ENCODE assay signal across 9 mouse cellular contexts in the genomic region with DNA sequence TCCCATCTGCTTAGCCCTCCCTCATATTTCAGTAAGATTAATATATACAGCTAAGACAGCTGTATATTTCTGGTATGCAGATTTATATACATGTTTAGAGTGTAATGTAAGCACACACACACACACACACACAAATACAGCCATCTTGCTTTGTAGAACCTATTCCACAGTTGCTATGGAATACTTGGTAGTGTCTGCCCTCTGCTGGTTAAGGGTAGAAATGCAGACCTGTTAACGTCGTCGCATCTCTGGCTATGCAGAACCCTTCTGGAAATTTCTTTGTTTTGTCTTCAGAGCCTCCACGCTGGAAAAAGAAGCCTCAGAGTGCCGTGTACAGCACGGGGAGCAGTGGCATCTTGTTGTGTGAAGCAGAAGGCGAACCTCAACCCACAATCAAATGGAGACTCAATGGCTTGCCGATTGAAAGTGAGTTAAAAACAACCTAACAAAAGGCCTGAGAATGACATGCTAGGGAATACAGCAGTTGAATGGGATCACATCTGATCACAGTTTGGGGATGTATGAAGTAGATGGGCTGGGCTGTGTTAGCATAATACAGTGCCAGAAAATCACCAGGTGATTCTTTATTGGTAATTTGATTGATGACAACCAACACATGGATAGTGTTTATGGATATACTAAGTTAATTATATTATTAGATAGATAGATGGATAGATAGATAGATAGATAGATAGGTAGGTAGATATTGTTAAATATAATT.
DNase-seq lines count a peak whose midpoint lies in the region; ATAC-seq and TF ChIP-seq lines count a peak whose summit lies in the region.
"Had no signal": no experiment of that assay in that cellular context is flagged by ENCODE, and none has a peak within 500 bp of the region (broad histone marks: within the 10 kb centered on the region; RNA-seq: fewer than 3 reads in every experiment).

No protein-coding gene starts in this region.

- TF ChIP-seq EP300 in MEL (IDR thresholded peaks at IDR 0.05; ENCODE audit: low read depth in 1 of 2, low read length in 2 of 2): no peak

- no peaks in the 10 kb centered on the region for H3K79me2 ChIP-seq in MEL (ENCODE audit: control insufficient read depth, insufficient read depth, low read length, poor library complexity)

- H3K4me1 ChIP-seq in MEL (ENCODE audit: control insufficient read depth in 1 of 2, insufficient read depth in 2 of 2, low read length in 2 of 2): no peaks in the 10 kb centered on the region
- H3K4me1 ChIP-seq in hindbrain, embryonic 14.5 days (replicated peaks; ENCODE audit: control insufficient read depth, insufficient read depth, low read length): no peaks in the 10 kb centered on the region; the same call in 1 of the 2 replicates
- H3K4me1 ChIP-seq: liver, embryonic 15.5 days had no signal

- DNase-seq in MEL (ENCODE audit: low read depth, low spot score): peak; percentile 49
- DNase-seq in adrenal gland, postnatal 36 days: peak; percentile 56 to 58
- DNase-seq in hindbrain, embryonic 14.5 days (ENCODE audit: low spot score): peak; percentile 95
- DNase-seq in layer of hippocampus, postnatal 10 days (ENCODE audit: low spot score in 2 of 2): peak; percentile 78 to 83
- DNase-seq in lung, postnatal 25 days (ENCODE audit: low spot score): peak; percentile 26
- peak; percentile 49 for DNase-seq in retina, postnatal 7 days (ENCODE audit: low read depth, low spot score)
- peak; percentile 14 for DNase-seq in yolk sac, embryonic 10.5 days (ENCODE audit: low spot score)

- 16% methylated on average over 8 of the region's 8 CpGs for WGBS in hindbrain, embryonic 14.5 days

- 0 out of 2 replicates have a peak, but pooled peaks have one; percentile 54 for ATAC-seq in erythroid progenitor cell, adult 5-6 weeks (replicated peaks; ENCODE audit: low FRiP score, poor library complexity, severe bottlenecking)
- ATAC-seq in hindbrain, embryonic 14.5 days (ENCODE audit: low FRiP score): peak; percentile 65

- no peak overlapping the region for H3K4me2 ChIP-seq in hindbrain, embryonic 14.5 days (replicated peaks)
- H3K4me2 ChIP-seq: liver, embryonic 15.5 days had no signal

- no peaks in the 10 kb centered on the region for H3K9me3 ChIP-seq in MEL (replicated peaks; ENCODE audit: insufficient read depth, low read length)
- no peaks in the 10 kb centered on the region for H3K9me3 ChIP-seq in hindbrain, embryonic 14.5 days (ENCODE audit: control insufficient read depth, low read length)
- H3K9me3 ChIP-seq: liver, embryonic 15.5 days had no signal

- no peak overlapping the region for H3K4me3 ChIP-seq in MEL (ENCODE audit: control insufficient read depth in 1 of 2, insufficient read depth in 1 of 2, low read depth in 2 of 2, low read length in 2 of 2)
- no peak overlapping the region for H3K4me3 ChIP-seq in hindbrain, embryonic 14.5 days (replicated peaks; ENCODE audit: low read length)
- H3K4me3 ChIP-seq: liver, embryonic 15.5 days had no signal

- H3K36me3 ChIP-seq in MEL (ENCODE audit: control insufficient read depth in 1 of 2, insufficient read depth in 2 of 2, low read length in 2 of 2): no peaks in the 10 kb centered on the region
- H3K36me3 ChIP-seq in hindbrain, embryonic 14.5 days (replicated peaks; ENCODE audit: control insufficient read depth, insufficient read depth): peaks cover 11% of the 10 kb centered on the region; the same call in 1 of the 2 replicates
- H3K36me3 ChIP-seq: liver, embryonic 15.5 days had no signal

- no peak overlapping the region for H3K27ac ChIP-seq in MEL (ENCODE audit: control insufficient read depth, low read depth, low read length)
- H3K27ac ChIP-seq in hindbrain, embryonic 14.5 days: peak overlapping the region; percentile 68
- H3K27ac ChIP-seq: liver, embryonic 15.5 days had no signal

- TF ChIP-seq CTCF in MEL (IDR thresholded peaks at IDR 0.05 in 2 of 3, conservative IDR thresholded peaks at IDR 0.05 in 1 of 3; ENCODE audit: control insufficient read depth in 1 of 3, insufficient read depth in 1 of 3, low read depth in 2 of 3, low read length in 3 of 3, poor library complexity in 1 of 3, severe bottlenecking in 1 of 3): peak; percentile 48 to 73 (median 57)

- peak; percentile 68 for TF ChIP-seq RAD21 in MEL (IDR thresholded peaks at IDR 0.05; ENCODE audit: low read depth, low read length)

- no peak for TF ChIP-seq POLR2A in MEL (IDR thresholded peaks at IDR 0.05; ENCODE audit: control insufficient read depth in 1 of 2, insufficient read depth in 1 of 2, low read depth in 1 of 2, low read length in 2 of 2, poor library complexity in 1 of 2)

- no peaks in the 10 kb centered on the region for H3K27me3 ChIP-seq in MEL (ENCODE audit: control insufficient read depth in 1 of 2, insufficient read depth in 2 of 2, low read length in 2 of 2)
- no peaks in the 10 kb centered on the region for H3K27me3 ChIP-seq in hindbrain, embryonic 14.5 days (ENCODE audit: control insufficient read depth, insufficient read depth, low read length)
- H3K27me3 ChIP-seq: liver, embryonic 15.5 days had no signal

- H3K9ac ChIP-seq in MEL (ENCODE audit: control insufficient read depth, low read depth, low read length, poor library complexity, severe bottlenecking): no peak overlapping the region
- no peak overlapping the region for H3K9ac ChIP-seq in hindbrain, embryonic 14.5 days
- H3K9ac ChIP-seq: liver, embryonic 15.5 days had no signal

TF ChIP-seq in MEL, 35 proteins besides CTCF, POLR2A, EP300 and RAD21:
- TF ChIP-seq MYB (IDR thresholded peaks at IDR 0.05; ENCODE audit: low read depth, low read length): no peak
- peak; percentile 80 for TF ChIP-seq SMC3 (IDR thresholded peaks at IDR 0.05; ENCODE audit: low read depth, low read length)
- peak; percentile 55 for TF ChIP-seq ZC3H11A (IDR thresholded peaks at IDR 0.05; ENCODE audit: low read depth, low read length)

Comparison
In these comparisons a context has a peak if more than half of its experiments do, and no peak if none do; other contexts are left out.
1. DNase-seq: peak in every context shown above with its lines; median percentile 95 in hindbrain, embryonic 14.5 days; 80 in layer of hippocampus, postnatal 10 days; 57 in adrenal gland, postnatal 36 days; 49 in MEL; 49 in retina, postnatal 7 days; 26 in lung, postnatal 25 days; 14 in yolk sac, embryonic 10.5 days.